In genomic region chr12:70157292-70158066, GRCm38 (mm10) we compare ENCODE assay signal across 25 mouse cellular contexts. TPM values are rescaled to one million over a fixed set of nuclear protein-coding genes. Genes with fewer than 3 reads are reported as not detected.
DNase-seq lines count a peak whose midpoint lies in the region; ATAC-seq and TF ChIP-seq lines count a peak whose summit lies in the region.
"Had no signal": no experiment of that assay in that cellular context is flagged by ENCODE, and none has a peak within 500 bp of the region (broad histone marks: within the 10 kb centered on the region; RNA-seq: fewer than 3 reads in every experiment).

No protein-coding gene starts in this region.

- CTCF ChIA-PET in Patski (lab: Charles Lee), result no interaction called here

- H3K4me1 ChIP-seq in forebrain, embryonic 14.5 days (ENCODE audit: control insufficient read depth, insufficient read depth, low read length), result no peaks in the 10 kb centered on the region
- H3K4me1 ChIP-seq in forebrain, postnatal 0 days (ENCODE audit: insufficient read depth), result no peaks in the 10 kb centered on the region
- H3K4me1 ChIP-seq in midbrain, embryonic 13.5 days (replicated peaks), result 0 out of 2 replicates have a peak, but pooled peaks cover 16% of the 10 kb centered on the region
- no peaks in the 10 kb centered on the region for H3K4me1 ChIP-seq in liver, postnatal 0 days (ENCODE audit: insufficient read depth)
- H3K4me1 ChIP-seq: forebrain, embryonic 13.5 days; heart, embryonic 13.5 days; hindbrain, embryonic 15.5 days had no signal

- in situ Hi-C loops in Patski (cut with MboI; ENCODE audit: low pct_unique_long_range_greater_than_20kb), result no loop called here

- 38% methylated on average over 5 of the region's 5 CpGs for WGBS in forebrain, embryonic 14.5 days
- WGBS in forebrain, postnatal 0 days, result 52% methylated on average over 5 of the region's 5 CpGs
- 47% methylated on average over 5 of the region's 5 CpGs for WGBS in midbrain, embryonic 13.5 days
- WGBS in liver, postnatal 0 days (ENCODE audit: insufficient replicate concordance), result 56% methylated on average over 5 of the region's 5 CpGs

- peak; percentile 32 for DNase-seq in forebrain, embryonic 14.5 days (ENCODE audit: low spot score)
- DNase-seq in forebrain, postnatal 0 days, result no peak
- peak; percentile 24 for DNase-seq in Patski (ENCODE audit: low read depth, low spot score)
- DNase-seq in naive thymus-derived CD4-positive, alpha-beta T cell, adult 2 months (ENCODE audit: low read depth), result peak; percentile 33
- no peak for DNase-seq in liver, postnatal 0 days
- DNase-seq in gastrocnemius, adult 2 months, result no peak
- DNase-seq: adrenal gland, postnatal 14 days; cerebellum, adult 11-12 months; cerebellum, adult 9-10 months; cerebellum, postnatal 36 days; gastrocnemius, postnatal 36 days; heart, adult 11 months; heart, postnatal 36 days had no signal

- peak; percentile 32; the same call in 1 of the 2 replicates for ATAC-seq in forebrain, embryonic 14.5 days
- no peak for ATAC-seq in forebrain, postnatal 0 days
- ATAC-seq in Patski, result no peak
- peak; percentile 78 for ATAC-seq in midbrain, embryonic 13.5 days
- no peak for ATAC-seq in liver, postnatal 0 days
- ATAC-seq: activated CD4-positive, CD25-positive, alpha-beta regulatory T cell, adult 4 months; forebrain, embryonic 13.5 days had no signal

- TF ChIP-seq EP300 in liver, postnatal 0 days (IDR thresholded peaks at IDR 0.05; ENCODE audit: low read depth), result no peak

- H3K27me3 ChIP-seq in forebrain, embryonic 14.5 days (replicated peaks; ENCODE audit: control insufficient read depth, insufficient read depth, low read length), result no peaks in the 10 kb centered on the region
- H3K27me3 ChIP-seq in forebrain, postnatal 0 days (ENCODE audit: insufficient read depth, low read length), result no peaks in the 10 kb centered on the region
- no peaks in the 10 kb centered on the region for H3K27me3 ChIP-seq in Patski
- no peaks in the 10 kb centered on the region for H3K27me3 ChIP-seq in midbrain, embryonic 13.5 days
- H3K27me3 ChIP-seq in liver, postnatal 0 days (ENCODE audit: insufficient read depth, low read length), result no peaks in the 10 kb centered on the region
- H3K27me3 ChIP-seq: embryonic facial prominence, embryonic 13.5 days; forebrain, embryonic 13.5 days; heart, embryonic 13.5 days; hindbrain, embryonic 15.5 days had no signal

- POLR2A ChIA-PET in Patski (lab: Charles Lee), result interaction anchor here (0.6 kb wide), 1 partner anchor 915 kb away, joined by 4 read pairs; no protein-coding TSS in a partner anchor

- H3K4me2 ChIP-seq in forebrain, embryonic 14.5 days (ENCODE audit: low read length), result no peak overlapping the region
- no peak overlapping the region for H3K4me2 ChIP-seq in forebrain, postnatal 0 days (ENCODE audit: low read depth)
- H3K4me2 ChIP-seq in midbrain, embryonic 13.5 days (replicated peaks), result no peak overlapping the region
- H3K4me2 ChIP-seq in liver, postnatal 0 days (ENCODE audit: low read depth, low read length), result no peak overlapping the region
- H3K4me2 ChIP-seq: embryonic facial prominence, embryonic 13.5 days; forebrain, embryonic 13.5 days; heart, embryonic 13.5 days; hindbrain, embryonic 15.5 days had no signal

- no peak overlapping the region for H3K4me3 ChIP-seq in forebrain, embryonic 14.5 days (ENCODE audit: low read depth, low read length)
- H3K4me3 ChIP-seq in forebrain, postnatal 0 days (ENCODE audit: low read depth, low read length), result no peak overlapping the region
- no peak overlapping the region for H3K4me3 ChIP-seq in midbrain, embryonic 13.5 days (replicated peaks)
- no peak overlapping the region for H3K4me3 ChIP-seq in liver, postnatal 0 days (ENCODE audit: low read depth, low read length)
- no peak overlapping the region for H3K4me3 ChIP-seq in gastrocnemius, adult 2 months
- H3K4me3 ChIP-seq: embryonic facial prominence, embryonic 13.5 days; forebrain, embryonic 13.5 days; heart, embryonic 13.5 days; hindbrain, embryonic 15.5 days had no signal

- intact Hi-C loops in gastrocnemius, adult 2 months (cut with DNase I), result no loop called here

- no peaks in the 10 kb centered on the region for H3K9me3 ChIP-seq in forebrain, embryonic 14.5 days (replicated peaks; ENCODE audit: control insufficient read depth, low read length)
- no peaks in the 10 kb centered on the region for H3K9me3 ChIP-seq in forebrain, postnatal 0 days (ENCODE audit: low read length)
- no peaks in the 10 kb centered on the region for H3K9me3 ChIP-seq in midbrain, embryonic 13.5 days
- no peaks in the 10 kb centered on the region for H3K9me3 ChIP-seq in liver, postnatal 0 days (ENCODE audit: low read length)
- H3K9me3 ChIP-seq: embryonic facial prominence, embryonic 13.5 days; forebrain, embryonic 13.5 days; heart, embryonic 13.5 days; hindbrain, embryonic 15.5 days had no signal

- H3K27ac ChIP-seq in forebrain, embryonic 14.5 days (ENCODE audit: low read depth, low read length), result no peak overlapping the region
- H3K27ac ChIP-seq in forebrain, postnatal 0 days (ENCODE audit: low read depth, low read length), result no peak overlapping the region
- H3K27ac ChIP-seq in midbrain, embryonic 13.5 days, result peak overlapping the region; percentile 44
- no peak overlapping the region for H3K27ac ChIP-seq in liver, postnatal 0 days (ENCODE audit: low read depth)
- H3K27ac ChIP-seq in gastrocnemius, adult 2 months, result no peak overlapping the region
- H3K27ac ChIP-seq: embryonic facial prominence, embryonic 13.5 days; forebrain, embryonic 13.5 days; heart, embryonic 13.5 days; hindbrain, embryonic 15.5 days had no signal

- TF ChIP-seq CTCF in forebrain, postnatal 0 days (IDR thresholded peaks at IDR 0.05; ENCODE audit: low read depth), result no peak
- no peak for TF ChIP-seq CTCF in Patski (IDR thresholded peaks at IDR 0.05)
- TF ChIP-seq CTCF in liver, postnatal 0 days (IDR thresholded peaks at IDR 0.05; ENCODE audit: low read depth), result no peak
- no peak for TF ChIP-seq CTCF in gastrocnemius, adult 2 months (IDR thresholded peaks at IDR 0.05)

- H3K9ac ChIP-seq in forebrain, embryonic 14.5 days (ENCODE audit: low read length), result no peak overlapping the region
- no peak overlapping the region for H3K9ac ChIP-seq in forebrain, postnatal 0 days
- no peak overlapping the region for H3K9ac ChIP-seq in midbrain, embryonic 13.5 days (replicated peaks)
- no peak overlapping the region for H3K9ac ChIP-seq in liver, postnatal 0 days (replicated peaks)
- H3K9ac ChIP-seq: embryonic facial prominence, embryonic 13.5 days; forebrain, embryonic 13.5 days; heart, embryonic 13.5 days; hindbrain, embryonic 15.5 days had no signal

- no peaks in the 10 kb centered on the region for H3K36me3 ChIP-seq in forebrain, embryonic 14.5 days (ENCODE audit: control insufficient read depth, insufficient read depth, low read length)
- H3K36me3 ChIP-seq in forebrain, postnatal 0 days (ENCODE audit: insufficient read depth), result no peaks in the 10 kb centered on the region
- H3K36me3 ChIP-seq in midbrain, embryonic 13.5 days, result no peaks in the 10 kb centered on the region
- H3K36me3 ChIP-seq in liver, postnatal 0 days (replicated peaks; ENCODE audit: insufficient read depth, low read length), result no peaks in the 10 kb centered on the region
- H3K36me3 ChIP-seq: embryonic facial prominence, embryonic 13.5 days; heart, embryonic 13.5 days; hindbrain, embryonic 15.5 days had no signal

RNA-seq across cellular contexts. Expression of gene Abhd12b, which starts 3.5 kb away (rescaled TPM):
- polyA plus RNA-seq in forebrain, embryonic 14.5 days (2014; fragmentation: Nextera tagmentation; extraction: Ambion mirVana), result not detected in 2 replicates
- 0.08 TPM in 1 of 2 replicates, not detected in the other for total RNA-seq in forebrain, postnatal 0 days (2014; rRNA removed)
- 0.13 TPM in 1 of 2 replicates, not detected in the other for polyA plus RNA-seq in forebrain, postnatal 0 days (2015; fragmentation: Nextera tagmentation; extraction: Ambion mirVana)
- not detected for polyA plus RNA-seq in Patski (2021)
- polyA plus RNA-seq in midbrain, embryonic 13.5 days (2015; fragmentation: Nextera tagmentation; extraction: Ambion mirVana), result 0.34 and 0.45 TPM in 2 replicates
- polyA plus RNA-seq in liver, postnatal 0 days (2015; fragmentation: Nextera tagmentation; extraction: Ambion mirVana), result not detected in 2 replicates
- not detected for total RNA-seq in gastrocnemius, adult 2 months (2021)
- total RNA-seq: adrenal gland, adult 18-20 months; adrenal gland, postnatal 14 days; gastrocnemius, adult 18-20 months; gastrocnemius, postnatal 36 days; heart, postnatal 36 days; MEL had no signal
- polyA plus RNA-seq: C2C12; forebrain, embryonic 13.5 days; heart, embryonic 13.5 days; heart, postnatal 0 days; hindbrain, embryonic 11.5 days; hindbrain, embryonic 15.5 days had no signal

RNA-seq across cellular contexts. Expression of gene Nin, which starts 44.0 kb away (rescaled TPM):
- polyA plus RNA-seq in forebrain, embryonic 14.5 days (2014; fragmentation: Nextera tagmentation; extraction: Ambion mirVana), result 14.8 and 26.9 TPM in 2 replicates
- 28.4 and 36.9 TPM in 2 replicates for total RNA-seq in forebrain, postnatal 0 days (2014; rRNA removed)
- 5.6 and 8.5 TPM in 2 replicates for polyA plus RNA-seq in forebrain, postnatal 0 days (2015; fragmentation: Nextera tagmentation; extraction: Ambion mirVana)
- polyA plus RNA-seq in Patski (2021), result 29.7 TPM
- polyA plus RNA-seq in midbrain, embryonic 13.5 days (2015; fragmentation: Nextera tagmentation; extraction: Ambion mirVana), result 14.9 and 16.6 TPM in 2 replicates
- 1.9 and 2.9 TPM in 2 replicates for polyA plus RNA-seq in liver, postnatal 0 days (2015; fragmentation: Nextera tagmentation; extraction: Ambion mirVana)
- total RNA-seq in gastrocnemius, adult 2 months (2021), result 10 to 100 TPM; 23.6 to 24.6 TPM

Comparison
In these comparisons a context has a peak if more than half of its experiments do, and no peak if none do; other contexts are left out.
1. ATAC-seq: peak in forebrain, embryonic 14.5 days (single experiment) and midbrain, embryonic 13.5 days (single experiment); none in forebrain, postnatal 0 days (single experiment), Patski (single experiment) and liver, postnatal 0 days (single experiment).
2. DNase-seq: peak in forebrain, embryonic 14.5 days (single experiment), Patski (single experiment) and naive thymus-derived CD4-positive, alpha-beta T cell, adult 2 months (single experiment); none in forebrain, postnatal 0 days (single experiment), liver, postnatal 0 days (single experiment) and gastrocnemius, adult 2 months (single experiment).